Mouse (Mus musculus) kidney, adult 8-10 months (tissue): ENCODE results near the gene Inpp5a.
A peak's percentile ranks its signal among the peaks of the same experiment; 100 is the strongest.

Source experiments
- DNase-seq, 2 experiments: peaks; one replicate each; pipeline ENCODE4 v3.0.0; 2022

Gene Inpp5a

GRCm38 (mm10) chr7:139544706-139545625 lies 156.1 kb downstream of the Inpp5a start:
- no peak for DNase-seq

GRCm38 (mm10) chr7:139547325-139547724 lies 158.4 kb downstream of the Inpp5a start:
- DNase-seq, result peak; percentile 76 to 82

- no peak for DNase-seq
Measured at GRCm38 (mm10) chr7:139550086-139550783, 161.3 kb downstream of the Inpp5a start.

GRCm38 (mm10) chr7:139551519-139551918 lies 162.6 kb downstream of the Inpp5a start:
- DNase-seq, result no peak

- no peak for DNase-seq
Measured at GRCm38 (mm10) chr7:139556331-139556730, 167.4 kb downstream of the Inpp5a start.

- no peak for DNase-seq
Measured at GRCm38 (mm10) chr7:139556746-139557526, 168.0 kb downstream of the Inpp5a start.

GRCm38 (mm10) chr7:139559659-139560058 lies 170.8 kb downstream of the Inpp5a start:
- peak; percentile 27 to 36 for DNase-seq

- DNase-seq, result no peak
Measured at GRCm38 (mm10) chr7:139563425-139563824, 174.5 kb downstream of the Inpp5a start.

GRCm38 (mm10) chr7:139564161-139564560 lies 175.3 kb downstream of the Inpp5a start:
- DNase-seq, result no peak

- no peak for DNase-seq
Measured at GRCm38 (mm10) chr7:139565998-139566397, 177.1 kb downstream of the Inpp5a start.

GRCm38 (mm10) chr7:139566533-139566932 lies 177.6 kb downstream of the Inpp5a start:
- DNase-seq, result no peak

GRCm38 (mm10) chr7:139570788-139571187 lies 181.9 kb downstream of the Inpp5a start:
- DNase-seq, result no peak

- no peak for DNase-seq
Measured at GRCm38 (mm10) chr7:139572665-139573064, 183.8 kb downstream of the Inpp5a start.

- no peak for DNase-seq
Measured at GRCm38 (mm10) chr7:139576064-139576686, 187.3 kb downstream of the Inpp5a start.

GRCm38 (mm10) chr7:139579261-139579905 lies 190.5 kb downstream of the Inpp5a start:
- no peak for DNase-seq

- DNase-seq, result no peak
Measured at GRCm38 (mm10) chr7:139580851-139581775, 192.2 kb downstream of the Inpp5a start.

- DNase-seq, result no peak
Measured at GRCm38 (mm10) chr7:139581801-139582571, 193.1 kb downstream of the Inpp5a start.

GRCm38 (mm10) chr7:139582595-139582994 lies 193.7 kb downstream of the Inpp5a start, which contains the start of gene Nkx6-2:
Nkx6-2 (minus strand) TSS chr7:139582797.
- DNase-seq, result no peak

GRCm38 (mm10) chr7:139583094-139583737 lies 194.3 kb downstream of the Inpp5a start:
- no peak for DNase-seq
